Mouse (Mus musculus) liver, postnatal 0 days (tissue): ENCODE data around the gene Fam155a. TPM values are rescaled to one million over a fixed set of nuclear protein-coding genes. Genes with fewer than 3 reads are reported as not detected.

Source experiments
- ATAC-seq: fragments of 200-750 bp; cut with Nextera tagmentation; 2 replicates; pipeline ENCODE4 v1.8.0; 2017; ENCODE audit warnings: mild to moderate bottlenecking, moderate library complexity
- DNase-seq: peaks from one replicate; pipeline ENCODE4 v3.0.0-alpha.2; 2016
- H3K27ac ChIP-seq: fragments of 300-500 bp; sonication (generic); 2 replicates; pipeline ENCODE4 v1.5.1; 2014; ENCODE audit warnings: antibody characterized with exemption, moderate library complexity, mild to moderate bottlenecking, low read depth
- H3K27me3 ChIP-seq: fragments of 300-500 bp; sonication (generic); 2 replicates; pipeline ENCODE4 v1.6.1; 2014; ENCODE audit warnings: low read length, control low read depth, mixed read lengths; ENCODE audit not compliant: insufficient read depth
- H3K36me3 ChIP-seq: fragments of 300-500 bp; sonication (generic); replicated peaks from 2 replicates; pipeline ENCODE4 v1.6.1; 2014; ENCODE audit warnings: mild to moderate bottlenecking, control low read depth, low read length, moderate library complexity, mixed read lengths; ENCODE audit not compliant: insufficient read depth
- H3K4me1 ChIP-seq: fragments of 300-500 bp; sonication (generic); 2 replicates; pipeline ENCODE4 v1.6.1; 2014; ENCODE audit warnings: antibody characterized with exemption, mild to moderate bottlenecking, control low read depth; ENCODE audit not compliant: insufficient read depth
- H3K4me2 ChIP-seq: fragments of 300-500 bp; sonication (generic); 2 replicates; pipeline ENCODE4 v1.6.1; 2014; ENCODE audit warnings: low read depth, mild to moderate bottlenecking, low read length, moderate library complexity, mixed read lengths
- H3K4me3 ChIP-seq: fragments of 300-500 bp; sonication (generic); 2 replicates; pipeline ENCODE4 v1.5.1; 2014; ENCODE audit warnings: low read depth, low read length
- H3K9ac ChIP-seq: fragments of 300-500 bp; sonication (generic); replicated peaks from 2 replicates; pipeline ENCODE4 v1.6.1; 2014; ENCODE audit warnings: mild to moderate bottlenecking, moderate library complexity
- H3K9me3 ChIP-seq: fragments of 300-500 bp; sonication (generic); 2 replicates; pipeline ENCODE4 v1.6.1; 2016; ENCODE audit warnings: mild to moderate bottlenecking, control low read depth, low read length, mixed read lengths
- CTCF ChIP-seq: sonication (generic); IDR thresholded peaks from 2 replicates; pipeline ENCODE4 v1.5.1; 2016; ENCODE audit warnings: antibody characterized with exemption, low read depth
- EP300 ChIP-seq: IDR thresholded peaks from 2 replicates; pipeline ENCODE4 v1.6.1; 2016; ENCODE audit warnings: antibody characterized with exemption, low read depth, mild to moderate bottlenecking
- WGBS: fragments of 180-500 bp; shearing (Covaris S2); extraction: QIAGEN DNeasy Blood & Tissue Kit; methylation state at CpG from one replicate; pipeline ENCODE4 v1.1.7; 2014; ENCODE audit not compliant: insufficient replicate concordance; 5-methylcytosine and 5-hydroxymethylcytosine counted together
- polyA plus RNA-seq: library from polyadenylated mRNA; unstranded; fragments of >200 nt; fragmentation: Nextera tagmentation; extraction: Ambion mirVana; gene quantifications from 2 replicates; pipeline ENCODE4 v1.2.1, GENCODE M21; 2015

The Fam155a gene
- polyA plus RNA-seq, 1 experiment from 2014 or later = not detected

- TF ChIP-seq EP300 = no peak
- TF ChIP-seq CTCF = no peak
- WGBS = 54% methylated on average over 4 of the region's 4 CpGs
These were observed 342.1 kb downstream of the Fam155a start for GRCm38 (mm10) chr8:9428846-9429245.

GRCm38 (mm10) chr8:9424069-9424468 is 346.9 kb downstream of the Fam155a start:
- H3K27me3 ChIP-seq = no peaks in the 10 kb centered on the region
- WGBS = 56% methylated on average over 2 of the region's 2 CpGs
- TF ChIP-seq CTCF = no peak
- ATAC-seq (no peak), DNase-seq (no peak)
- H3K9me3 ChIP-seq = no peaks in the 10 kb centered on the region
- no peaks in the 10 kb centered on the region for H3K36me3 ChIP-seq
- no peak overlapping the region for H3K4me3 ChIP-seq
- no peak overlapping the region for H3K4me2 ChIP-seq
- no peak overlapping the region for H3K9ac ChIP-seq
- no peaks in the 10 kb centered on the region; the same call in 1 of the 2 replicates for H3K4me1 ChIP-seq
- H3K27ac ChIP-seq = no peak overlapping the region

More at GRCm38 (mm10) chr8:9428846-9429245, 342.1 kb downstream of the Fam155a start:
- no peak overlapping the region for H3K4me2 ChIP-seq
- ATAC-seq = no peak
- no peaks in the 10 kb centered on the region for H3K27me3 ChIP-seq
- H3K27ac ChIP-seq = no peak overlapping the region
- H3K9me3 ChIP-seq = no peaks in the 10 kb centered on the region
- no peaks in the 10 kb centered on the region for H3K4me1 ChIP-seq
- H3K36me3 ChIP-seq = no peaks in the 10 kb centered on the region
- H3K4me3 ChIP-seq = no peak overlapping the region
- DNase-seq = no peak
- H3K9ac ChIP-seq = no peak overlapping the region

- DNase-seq (no peak), ATAC-seq (no peak)
- Histone ChIP-seq H3K4me3 (no peak overlapping the region), H3K4me2 (no peak overlapping the region), H3K36me3 (no peaks in the 10 kb centered on the region), H3K27me3 (no peaks in the 10 kb centered on the region), H3K9me3 (no peaks in the 10 kb centered on the region), H3K27ac (no peak overlapping the region), H3K4me1 (no peaks in the 10 kb centered on the region; the same call in 1 of the 2 replicates), H3K9ac (no peak overlapping the region)
- no peak for TF ChIP-seq CTCF
- no peak for TF ChIP-seq EP300
- WGBS = 23% methylated on average over 5 of the region's 5 CpGs
These were observed 347.4 kb downstream of the Fam155a start for GRCm38 (mm10) chr8:9423590-9423989.

GRCm38 (mm10) chr8:9423184-9423583 is 347.8 kb downstream of the Fam155a start:
- no peaks in the 10 kb centered on the region for H3K36me3 ChIP-seq
- H3K9me3 ChIP-seq = no peaks in the 10 kb centered on the region
- no peak for ATAC-seq
- no peak overlapping the region for H3K4me2 ChIP-seq
- no peaks in the 10 kb centered on the region; the same call in 1 of the 2 replicates for H3K4me1 ChIP-seq
- H3K4me3 ChIP-seq = no peak overlapping the region
- WGBS = 56% methylated on average over 2 of the region's 2 CpGs
- TF ChIP-seq EP300 (no peak), CTCF (no peak)
- DNase-seq = no peak
- no peak overlapping the region for H3K27ac ChIP-seq
- no peaks in the 10 kb centered on the region for H3K27me3 ChIP-seq
- H3K9ac ChIP-seq = no peak overlapping the region

- DNase-seq (no peak), ATAC-seq (no peak)
- H3K4me3 ChIP-seq = no peak overlapping the region
- TF ChIP-seq EP300 (no peak), CTCF (no peak)
- no peak overlapping the region for H3K27ac ChIP-seq
- H3K9me3 ChIP-seq = no peaks in the 10 kb centered on the region
- H3K36me3 ChIP-seq = no peaks in the 10 kb centered on the region
- H3K4me1 ChIP-seq = no peaks in the 10 kb centered on the region; the same call in 1 of the 2 replicates
- H3K27me3 ChIP-seq = no peaks in the 10 kb centered on the region
- H3K9ac ChIP-seq = no peak overlapping the region
- WGBS = 66% methylated on average over 10 of the region's 10 CpGs
- H3K4me2 ChIP-seq = no peak overlapping the region
These were observed 351.8 kb downstream of the Fam155a start for GRCm38 (mm10) chr8:9418856-9419800.

GRCm38 (mm10) chr8:9416189-9416588 is 354.8 kb downstream of the Fam155a start:
- no peak for ATAC-seq
- DNase-seq = no peak
- Histone ChIP-seq H3K4me1 (no peaks in the 10 kb centered on the region), H3K9ac (no peak overlapping the region), H3K27me3 (no peaks in the 10 kb centered on the region), H3K36me3 (no peaks in the 10 kb centered on the region), H3K27ac (no peak overlapping the region), H3K4me2 (no peak overlapping the region), H3K4me3 (no peak overlapping the region), H3K9me3 (no peaks in the 10 kb centered on the region)
- TF ChIP-seq CTCF (no peak), EP300 (no peak)
- 52% methylated on average over 9 of the region's 9 CpGs for WGBS
